Mouse (Mus musculus) kidney, adult 2 months (tissue): ENCODE data around the gene Meis2.

ENCODE experiments used
- CTCF ChIP-seq: fragments of 200-500 bp; conservative IDR thresholded peaks from 2 replicates; pipeline ENCODE4 v1.5.1; 2011; ENCODE audit warnings: low read depth, mild to moderate bottlenecking, control low read depth, low read length, moderate library complexity, mixed read lengths; ENCODE audit not compliant: insufficient read depth, insufficient read length
- POLR2A ChIP-seq: fragments of 200-500 bp; IDR thresholded peaks from one replicate; pipeline ENCODE4 v1.6.1; 2011; ENCODE audit warnings: low read depth, low read length, control low read depth

- TF ChIP-seq POLR2A (no peak), CTCF (no peak)
Measured at GRCm38 (mm10) chr2:116106194-116106593, 40.6 kb upstream of the Meis2 start.
